Mouse (Mus musculus) lung, embryonic 14.5 days (tissue): ENCODE measurements around the gene Ftsj1. TPM values are rescaled to one million over a fixed set of nuclear protein-coding genes. Genes with fewer than 3 reads are reported as not detected.

Source experiments
- ATAC-seq: fragments of 200-750 bp; cut with Nextera tagmentation; 2 replicates; pipeline ENCODE4 v1.8.0; 2017; ENCODE audit warnings: mild to moderate bottlenecking, moderate TSS enrichment, moderate library complexity; ENCODE audit not compliant: insufficient read depth
- DNase-seq: peaks from one replicate; pipeline ENCODE4 v3.0.0-alpha.2; 2015
- H3K27ac ChIP-seq: fragments of 300-500 bp; sonication (generic); 2 replicates; pipeline ENCODE4 v1.5.1; 2014; ENCODE audit warnings: low read depth, mild to moderate bottlenecking, moderate library complexity
- H3K27me3 ChIP-seq: fragments of 300-500 bp; sonication (generic); 2 replicates; pipeline ENCODE4 v1.6.1; 2014; ENCODE audit warnings: low read length, control low read depth; ENCODE audit not compliant: insufficient read depth
- H3K36me3 ChIP-seq: fragments of 300-500 bp; sonication (generic); 2 replicates; pipeline ENCODE4 v1.6.1; 2014; ENCODE audit warnings: control low read depth; ENCODE audit not compliant: insufficient read depth
- H3K4me1 ChIP-seq: fragments of 300-500 bp; sonication (generic); 2 replicates; pipeline ENCODE4 v1.6.1; 2014; ENCODE audit warnings: antibody characterized with exemption, control low read depth; ENCODE audit not compliant: insufficient read depth
- H3K4me2 ChIP-seq: fragments of 300-500 bp; sonication (generic); 2 replicates; pipeline ENCODE4 v1.6.1; 2014; ENCODE audit warnings: mild to moderate bottlenecking
- H3K4me3 ChIP-seq: fragments of 300-500 bp; sonication (generic); 2 replicates; pipeline ENCODE4 v1.5.1; 2014; ENCODE audit warnings: low read depth, low read length
- H3K9ac ChIP-seq: fragments of 300-500 bp; sonication (generic); 2 replicates; pipeline ENCODE4 v1.6.1; 2014
- H3K9me3 ChIP-seq: fragments of 300-500 bp; sonication (generic); 2 replicates; pipeline ENCODE4 v1.6.1; 2016; ENCODE audit warnings: low read depth, low read length, control low read depth
- CTCF ChIP-seq: IDR thresholded peaks from 2 replicates; pipeline ENCODE4 v1.5.1; 2016; ENCODE audit warnings: antibody characterized with exemption, low read depth
- WGBS: fragments of 180-500 bp; shearing (Covaris S2); extraction: QIAGEN DNeasy Blood & Tissue Kit; methylation state at CpG from one replicate; pipeline ENCODE4 v1.1.7; 2014; 5-methylcytosine and 5-hydroxymethylcytosine counted together
- polyA plus RNA-seq: library from polyadenylated mRNA; unstranded; fragments of >200 nt; fragmentation: Nextera tagmentation; extraction: Ambion mirVana; gene quantifications from 2 replicates; pipeline ENCODE4 v1.2.1, GENCODE M21; 2014

The Ftsj1 gene
- polyA plus RNA-seq, 1 experiment from 2014 or later, result 53.7 TPM

GRCm38 (mm10) chrX:8238804-8239395 lies 13.3 kb downstream of the Ftsj1 start:
- ATAC-seq (no peak; the same call in 1 of the 2 replicates), DNase-seq (no peak)
- H3K9me3 ChIP-seq, result no peaks in the 10 kb centered on the region
- H3K4me2 ChIP-seq, result no peak overlapping the region
- TF ChIP-seq CTCF, result no peak
- H3K4me1 ChIP-seq, result no peaks in the 10 kb centered on the region
- H3K27ac ChIP-seq, result no peak overlapping the region
- WGBS, result 73% methylated on average over 13 of the region's 13 CpGs
- no peak overlapping the region for H3K9ac ChIP-seq
- no peak overlapping the region for H3K4me3 ChIP-seq
- no peaks in the 10 kb centered on the region for H3K27me3 ChIP-seq
- H3K36me3 ChIP-seq, result 0 out of 2 replicates have a peak, but pooled peaks cover 9% of the 10 kb centered on the region

- Histone ChIP-seq H3K27me3 (no peaks in the 10 kb centered on the region), H3K9me3 (no peaks in the 10 kb centered on the region), H3K9ac (no peak overlapping the region), H3K36me3 (0 out of 2 replicates have a peak, but pooled peaks cover 6% of the 10 kb centered on the region), H3K4me1 (no peaks in the 10 kb centered on the region), H3K4me2 (no peak overlapping the region), H3K4me3 (no peak overlapping the region), H3K27ac (no peak overlapping the region)
- no peak for ATAC-seq
- DNase-seq, result no peak
- no peak for TF ChIP-seq CTCF
- 83% methylated on average over 2 of the region's 2 CpGs for WGBS
These were observed 15.5 kb downstream of the Ftsj1 start for GRCm38 (mm10) chrX:8236704-8237103.

DNA sequence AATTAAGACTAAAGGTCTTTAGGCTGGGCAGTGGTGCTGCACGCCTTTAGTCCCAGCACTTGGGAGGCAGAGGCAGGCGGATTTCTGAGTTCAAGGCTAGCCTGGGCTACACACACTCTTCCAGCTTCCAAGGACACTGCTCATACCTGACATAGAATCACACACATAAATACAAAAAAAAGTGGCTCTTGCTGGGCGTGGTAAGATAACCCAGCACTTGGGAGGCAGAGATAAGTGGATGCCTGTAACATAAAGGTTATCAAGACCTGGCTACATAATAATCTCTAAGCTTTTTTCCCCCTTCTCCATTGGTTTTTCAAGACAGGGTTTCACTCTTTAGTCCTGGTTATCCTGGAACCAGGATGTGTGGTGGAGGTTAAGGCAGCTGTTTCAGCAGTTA lies 18.6 kb downstream of the Ftsj1 start:
- no peak for ATAC-seq
- 74% methylated on average over 3 of the region's 3 CpGs for WGBS

DNA sequence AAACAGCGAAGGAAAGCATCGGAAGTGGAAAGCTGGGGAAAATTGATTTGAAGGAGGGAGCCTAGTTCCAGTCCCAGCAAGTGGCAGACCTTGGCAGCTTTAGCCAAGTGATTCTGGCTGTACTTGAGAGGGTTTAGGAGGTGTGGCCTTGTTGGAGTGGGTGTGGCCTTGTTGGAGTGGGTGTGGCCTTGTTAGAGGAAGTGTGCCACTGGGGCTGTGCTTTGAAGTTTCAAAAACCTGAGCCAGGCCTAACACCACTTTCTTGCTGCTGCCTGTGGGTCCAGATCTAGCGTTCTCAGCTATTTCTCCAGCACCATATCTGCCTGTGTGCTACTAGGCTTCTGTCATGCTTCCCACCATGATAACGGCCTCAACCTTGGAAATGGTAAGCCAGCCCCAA lies 21.9 kb downstream of the Ftsj1 start:
- no peaks in the 10 kb centered on the region for H3K9me3 ChIP-seq
- TF ChIP-seq CTCF, result no peak
- 81% methylated on average over 4 of the region's 4 CpGs for WGBS
- no peak overlapping the region for H3K27ac ChIP-seq
- H3K4me1 ChIP-seq, result no peaks in the 10 kb centered on the region
- H3K36me3 ChIP-seq, result no peaks in the 10 kb centered on the region
- H3K4me3 ChIP-seq, result no peak overlapping the region
- H3K4me2 ChIP-seq, result no peak overlapping the region
- DNase-seq, result no peak
- ATAC-seq, result no peak
- H3K27me3 ChIP-seq, result no peaks in the 10 kb centered on the region
- H3K9ac ChIP-seq, result no peak overlapping the region

More for the DNA sequence above, 18.6 kb downstream of the Ftsj1 start:
- no peak for TF ChIP-seq CTCF
- no peaks in the 10 kb centered on the region for H3K36me3 ChIP-seq
- H3K4me3 ChIP-seq, result no peak overlapping the region
- no peak overlapping the region for H3K27ac ChIP-seq
- H3K9ac ChIP-seq, result no peak overlapping the region
- H3K4me1 ChIP-seq, result no peaks in the 10 kb centered on the region
- no peak overlapping the region for H3K4me2 ChIP-seq
- no peak for DNase-seq
- no peaks in the 10 kb centered on the region for H3K9me3 ChIP-seq
- no peaks in the 10 kb centered on the region for H3K27me3 ChIP-seq

DNA sequence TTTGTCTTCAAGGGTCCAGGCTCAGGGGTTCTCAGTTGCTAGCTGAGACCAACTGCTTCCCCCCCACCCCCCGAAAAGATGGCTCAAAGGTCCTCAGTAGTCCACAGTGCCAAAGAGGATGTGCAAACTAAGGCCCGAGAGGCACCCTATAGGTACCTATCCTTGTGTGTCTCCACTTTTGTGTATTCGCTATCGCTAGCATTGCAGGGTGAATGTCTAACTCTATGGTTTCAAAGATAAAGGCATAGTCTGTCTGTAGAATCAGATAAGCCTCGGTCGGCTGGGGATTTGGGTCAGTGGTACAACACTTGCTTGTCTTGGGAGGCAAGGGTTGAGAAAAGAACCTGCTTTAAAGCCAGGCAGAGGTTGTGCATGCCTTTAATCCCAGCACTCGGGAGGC lies 28.7 kb downstream of the Ftsj1 start:
- ATAC-seq (no peak), DNase-seq (no peak)
- no peaks in the 10 kb centered on the region for H3K36me3 ChIP-seq
- 82% methylated on average over 7 of the region's 7 CpGs for WGBS
- no peak overlapping the region for H3K4me2 ChIP-seq
- no peaks in the 10 kb centered on the region for H3K4me1 ChIP-seq
- TF ChIP-seq CTCF, result no peak
- H3K27me3 ChIP-seq, result no peaks in the 10 kb centered on the region
- H3K4me3 ChIP-seq, result no peak overlapping the region
- H3K27ac ChIP-seq, result no peak overlapping the region
- no peak overlapping the region for H3K9ac ChIP-seq
- no peaks in the 10 kb centered on the region for H3K9me3 ChIP-seq

DNA sequence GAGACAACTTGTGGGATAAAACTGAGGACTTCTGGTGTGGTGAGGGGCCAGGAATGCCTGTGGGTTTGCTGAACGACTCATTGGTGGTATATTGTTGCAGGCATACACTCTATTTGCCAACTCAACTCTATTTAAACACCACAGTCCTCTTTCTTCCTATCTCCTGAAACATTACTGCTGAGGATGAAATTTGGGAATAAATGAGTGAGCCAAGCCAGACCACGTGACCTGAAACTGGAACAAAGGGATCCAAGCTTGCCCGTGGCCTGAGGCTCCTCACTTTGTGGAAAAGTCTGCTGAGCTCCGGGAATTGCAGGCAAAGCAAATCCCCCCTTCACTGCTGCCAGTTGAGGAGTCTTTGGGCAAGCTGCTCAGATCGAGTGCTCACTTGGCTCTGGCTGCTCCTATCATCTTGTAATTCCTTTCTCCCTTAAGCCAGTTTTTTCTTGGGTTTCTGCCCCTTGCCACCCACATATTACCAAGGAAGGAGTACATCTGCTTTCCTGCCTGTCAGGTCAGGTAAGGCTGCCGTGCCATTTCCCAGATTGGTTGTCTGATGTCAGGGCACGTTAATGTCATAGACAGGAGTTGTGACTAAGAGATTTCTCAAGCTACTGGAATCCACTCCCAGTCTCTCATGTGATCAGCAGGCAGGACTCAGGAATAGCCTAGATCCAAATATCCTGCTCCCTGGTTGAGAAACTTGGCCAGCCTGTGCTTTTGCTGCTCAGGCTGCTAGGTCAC lies 29.4 kb downstream of the Ftsj1 start:
- no peak for TF ChIP-seq CTCF
- Histone ChIP-seq H3K36me3 (no peaks in the 10 kb centered on the region), H3K4me3 (no peak overlapping the region), H3K27me3 (no peaks in the 10 kb centered on the region), H3K9me3 (no peaks in the 10 kb centered on the region), H3K4me1 (no peaks in the 10 kb centered on the region), H3K27ac (no peak overlapping the region), H3K9ac (no peak overlapping the region), H3K4me2 (no peak overlapping the region)
- DNase-seq (no peak), ATAC-seq (no peak)
- WGBS, result 51% methylated on average over 7 of the region's 7 CpGs

GRCm38 (mm10) chrX:8222296-8222677 lies 29.9 kb downstream of the Ftsj1 start:
- WGBS, result 61% methylated on average over 3 of the region's 3 CpGs
- DNase-seq (no peak), ATAC-seq (no peak)
- no peak for TF ChIP-seq CTCF
- Histone ChIP-seq H3K4me3 (no peak overlapping the region), H3K4me2 (no peak overlapping the region), H3K27ac (no peak overlapping the region), H3K4me1 (no peaks in the 10 kb centered on the region), H3K9me3 (no peaks in the 10 kb centered on the region), H3K9ac (no peak overlapping the region), H3K36me3 (no peaks in the 10 kb centered on the region), H3K27me3 (no peaks in the 10 kb centered on the region)
